Mouse (Mus musculus) MEL (cell line): ENCODE data around the gene Pip5k1c. TPM values are rescaled to one million over a fixed set of nuclear protein-coding genes. Genes with fewer than 3 reads are reported as not detected.

Experiments used
- polyA plus RNA-seq, 2 experiments: library from polyadenylated mRNA; stranded (reverse) in 1 of 2; unstranded in 1 of 2; fragments of >175 nt in 1 of 2; fragments of >200 nt in 1 of 2; gene quantifications; 2 replicates each; pipeline versions ENCODE4 v1.2.1 to v1.2.4; 2012; ENCODE audit warnings: low replicate concordance in 2 of 2, low read depth in 1 of 2; ENCODE audit not compliant: insufficient read length in 2 of 2, insufficient read depth in 1 of 2, missing spikeins in 1 of 2
- total RNA-seq: library from RNA; depleted of rRNA; stranded (reverse); fragments of 300-350 nt; gene quantifications from 2 replicates; pipeline ENCODE4 v1.2.3, GENCODE M21; 2012; rRNA removed

Gene Pip5k1c
- total and polyA plus RNA-seq, 3 experiments, result 14.4 to 40.5 TPM; not detected in 1

Other genes with a start within 250 kb of the Pip5k1c start
Only the 30 nearest of the 32 such genes appear.
- gene Thop1, start 222.9 kb upstream of the Pip5k1c start, total RNA-seq, result 121 and 126 TPM in 2 replicates
- 100 to 1,000 TPM in 1 of 2 experiments, 10 to 100 TPM in 1; 75.7 to 113 TPM for gene Thop1, start 222.9 kb upstream of the Pip5k1c start, polyA plus RNA-seq
- gene Creb3l3, start 194.1 kb upstream of the Pip5k1c start, total RNA-seq, result not detected in 2 replicates
- under 1 TPM in 1 of 2 experiments, not detected in 1; 0.35 TPM for gene Creb3l3, start 194.1 kb upstream of the Pip5k1c start, polyA plus RNA-seq
- 147 and 152 TPM in 2 replicates for gene Map2k2, start 187.0 kb upstream of the Pip5k1c start, total RNA-seq
- 100 to 1,000 TPM in 1 of 2 experiments, not detected in 1; 212 TPM for gene Map2k2, start 187.0 kb upstream of the Pip5k1c start, polyA plus RNA-seq
- 23.8 and 25.3 TPM in 2 replicates for gene Zbtb7a, start 157.7 kb upstream of the Pip5k1c start, total RNA-seq
- gene Zbtb7a, start 157.7 kb upstream of the Pip5k1c start, polyA plus RNA-seq, result 10 to 100 TPM; 40.6 to 45.4 TPM
- gene Pias4, start 125.0 kb upstream of the Pip5k1c start, total RNA-seq, result 19.5 and 21.0 TPM in 2 replicates
- gene Pias4, start 125.0 kb upstream of the Pip5k1c start, polyA plus RNA-seq, result 10 to 100 TPM in 1 of 2 experiments, not detected in 1; 40.4 TPM
- gene Eef2, start 116.3 kb upstream of the Pip5k1c start, total RNA-seq, result 2,850 and 2,863 TPM in 2 replicates
- 1,000 to 10,000 TPM; 3,442 to 4,586 TPM for gene Eef2, start 116.3 kb upstream of the Pip5k1c start, polyA plus RNA-seq
- 42.3 and 49.2 TPM in 2 replicates for gene Dapk3, start 110.0 kb upstream of the Pip5k1c start, total RNA-seq
- gene Dapk3, start 110.0 kb upstream of the Pip5k1c start, polyA plus RNA-seq, result 10 to 100 TPM in 1 of 2 experiments, not detected in 1; 79.1 TPM
- gene 4930442H23Rik, start 109.1 kb upstream of the Pip5k1c start, total RNA-seq, result 0.13 and 0.31 TPM in 2 replicates
- under 1 TPM in 1 of 2 experiments, not detected in 1; 0.42 TPM for gene 4930442H23Rik, start 109.1 kb upstream of the Pip5k1c start, polyA plus RNA-seq
- not detected in 2 replicates for gene Nmrk2, start 90.9 kb upstream of the Pip5k1c start, total RNA-seq
- not detected for gene Nmrk2, start 90.9 kb upstream of the Pip5k1c start, polyA plus RNA-seq
- 0.19 and 0.20 TPM in 2 replicates for gene Atcay, start 62.1 kb upstream of the Pip5k1c start, total RNA-seq
- under 1 TPM in 1 of 2 experiments, not detected in 1; 0.33 TPM for gene Atcay, start 62.1 kb upstream of the Pip5k1c start, polyA plus RNA-seq
- 0.39 and 0.81 TPM in 2 replicates for gene Zfr2, start 59.8 kb upstream of the Pip5k1c start, total RNA-seq
- 1 to 10 TPM in 1 of 2 experiments, not detected in 1; 1.4 TPM for gene Zfr2, start 59.8 kb upstream of the Pip5k1c start, polyA plus RNA-seq
- 0.10 and 0.23 TPM in 2 replicates for gene Matk, start 40.0 kb upstream of the Pip5k1c start, total RNA-seq
- 1 to 10 TPM in 1 of 2 experiments, not detected in 1; 1.0 TPM for gene Matk, start 40.0 kb upstream of the Pip5k1c start, polyA plus RNA-seq
- 137 and 150 TPM in 2 replicates for gene Mrpl54, start 26.0 kb upstream of the Pip5k1c start, total RNA-seq
- gene Mrpl54, start 26.0 kb upstream of the Pip5k1c start, polyA plus RNA-seq, result 100 to 1,000 TPM; 157 to 421 TPM
- gene Apba3, start 26.0 kb upstream of the Pip5k1c start, total RNA-seq, result 68.9 and 81.3 TPM in 2 replicates
- 10 to 100 TPM in 1 of 2 experiments, not detected in 1; 73.2 TPM for gene Apba3, start 26.0 kb upstream of the Pip5k1c start, polyA plus RNA-seq
- gene Tjp3, start 1.4 kb upstream of the Pip5k1c start, total RNA-seq, result 2.5 and 2.9 TPM in 2 replicates
- gene Tjp3, start 1.4 kb upstream of the Pip5k1c start, polyA plus RNA-seq, result 1 to 10 TPM in 1 of 2 experiments, not detected in 1; 4.9 TPM
- gene Cactin, start 28.1 kb downstream of the Pip5k1c start, total RNA-seq, result 43.5 and 47.6 TPM in 2 replicates
- gene Cactin, start 28.1 kb downstream of the Pip5k1c start, polyA plus RNA-seq, result 10 to 100 TPM in 1 of 2 experiments, not detected in 1; 66.8 TPM
- 0.13 TPM in 1 of 2 replicates, not detected in the other for gene Tbxa2r, start 35.8 kb downstream of the Pip5k1c start, total RNA-seq
- gene Tbxa2r, start 35.8 kb downstream of the Pip5k1c start, polyA plus RNA-seq, result under 1 TPM in 1 of 2 experiments, not detected in 1; 0.31 TPM
- not detected in 2 replicates for gene Gipc3, start 50.3 kb downstream of the Pip5k1c start, total RNA-seq
- gene Gipc3, start 50.3 kb downstream of the Pip5k1c start, polyA plus RNA-seq, result not detected
- gene Hmg20b, start 57.5 kb downstream of the Pip5k1c start, total RNA-seq, result 22.8 and 27.0 TPM in 2 replicates
- 10 to 100 TPM in 1 of 2 experiments, not detected in 1; 92.7 TPM for gene Hmg20b, start 57.5 kb downstream of the Pip5k1c start, polyA plus RNA-seq
- 17.9 and 29.0 TPM in 2 replicates for gene Mfsd12, start 64.5 kb downstream of the Pip5k1c start, total RNA-seq
- gene Mfsd12, start 64.5 kb downstream of the Pip5k1c start, polyA plus RNA-seq, result 10 to 100 TPM in 1 of 2 experiments, not detected in 1; 22.5 TPM
- 6.7 and 12.1 TPM in 2 replicates for gene 4930404N11Rik, start 72.9 kb downstream of the Pip5k1c start, total RNA-seq
- 1 to 10 TPM in 1 of 2 experiments, not detected in 1; 3.1 TPM for gene 4930404N11Rik, start 72.9 kb downstream of the Pip5k1c start, polyA plus RNA-seq
- gene Fzr1, start 85.6 kb downstream of the Pip5k1c start, total RNA-seq, result 20.7 and 24.7 TPM in 2 replicates
- 100 to 1,000 TPM in 1 of 2 experiments, not detected in 1; 115 TPM for gene Fzr1, start 85.6 kb downstream of the Pip5k1c start, polyA plus RNA-seq
- gene Dohh, start 91.5 kb downstream of the Pip5k1c start, total RNA-seq, result 153 and 157 TPM in 2 replicates
- gene Dohh, start 91.5 kb downstream of the Pip5k1c start, polyA plus RNA-seq, result 100 to 1,000 TPM in 1 of 2 experiments, not detected in 1; 145 TPM
- gene Gm48551, start 91.5 kb downstream of the Pip5k1c start, total RNA-seq, result 0.46 and 0.62 TPM in 2 replicates
- 1 to 10 TPM in 1 of 2 experiments, not detected in 1; 2.6 TPM for gene Gm48551, start 91.5 kb downstream of the Pip5k1c start, polyA plus RNA-seq
- gene Gm48552, start 96.0 kb downstream of the Pip5k1c start, total RNA-seq, result 0.49 and 0.89 TPM in 2 replicates
- gene Gm48552, start 96.0 kb downstream of the Pip5k1c start, polyA plus RNA-seq, result 1 to 10 TPM in 1 of 2 experiments, not detected in 1; 1.2 TPM
- 6.5 and 6.7 TPM in 2 replicates for gene Smim24, start 100.1 kb downstream of the Pip5k1c start, total RNA-seq
- 10 to 100 TPM in 1 of 2 experiments, not detected in 1; 29.5 TPM for gene Smim24, start 100.1 kb downstream of the Pip5k1c start, polyA plus RNA-seq
- gene Nfic, start 162.7 kb downstream of the Pip5k1c start, total RNA-seq, result 2.0 and 3.6 TPM in 2 replicates
- gene Nfic, start 162.7 kb downstream of the Pip5k1c start, polyA plus RNA-seq, result 1 to 10 TPM in 1 of 2 experiments, not detected in 1; 9.7 TPM
- 0.03 and 0.08 TPM in 2 replicates for gene Celf5, start 189.7 kb downstream of the Pip5k1c start, total RNA-seq
- gene Celf5, start 189.7 kb downstream of the Pip5k1c start, polyA plus RNA-seq, result under 1 TPM in 1 of 2 experiments, not detected in 1; 0.38 TPM
- gene Ncln, start 203.4 kb downstream of the Pip5k1c start, total RNA-seq, result 120 and 136 TPM in 2 replicates
- gene Ncln, start 203.4 kb downstream of the Pip5k1c start, polyA plus RNA-seq, result 100 to 1,000 TPM; 215 to 276 TPM
- gene S1pr4, start 207.2 kb downstream of the Pip5k1c start, total RNA-seq, result 1.7 and 2.1 TPM in 2 replicates
- gene S1pr4, start 207.2 kb downstream of the Pip5k1c start, polyA plus RNA-seq, result 1 to 10 TPM in 1 of 2 experiments, not detected in 1; 1.6 TPM